Mouse (Mus musculus): ENCODE measurements around the gene Eef2kmt. TPM values are rescaled to one million over a fixed set of nuclear protein-coding genes. Genes with fewer than 3 reads are reported as not detected.
A peak's percentile ranks its signal among the peaks of the same experiment; 100 is the strongest.
"Not testable (repeated sequence)": the region's sequence is repeated elsewhere in the genome, so short reads cannot be mapped to it uniquely, and the experiment has no call there.

Eef2kmt gene
- total and polyA plus RNA-seq, 3 experiments: 6.9 to 27.9 (median 8.2) TPM

DNA sequence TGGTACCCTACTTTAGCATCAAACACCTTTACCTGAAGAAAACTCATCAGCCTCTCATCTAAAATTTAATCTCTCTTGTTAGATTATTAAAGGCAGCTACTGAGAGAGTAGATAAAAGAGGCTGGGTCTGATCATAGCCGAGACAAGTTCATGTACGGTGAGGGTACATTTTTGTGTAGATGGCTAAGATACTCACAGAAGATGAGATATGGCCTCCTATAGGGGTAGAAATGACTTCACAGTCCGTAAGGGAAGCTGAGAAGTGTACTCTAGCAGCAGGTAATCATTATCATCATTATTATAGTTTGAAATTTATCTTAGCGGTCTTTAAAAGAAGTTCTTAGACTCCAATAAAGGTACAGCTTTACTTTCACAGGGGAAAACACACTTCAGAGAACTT, 22.8 kb downstream of the Eef2kmt start:
- Histone ChIP-seq H3K4me1 (ENCODE audit: control insufficient read depth, insufficient read depth, low read length) (peaks cover 2% of the 10 kb centered on the region), H3K9ac (ENCODE audit: low read depth, low read length) (no peak overlapping the region), H3K27me3 (ENCODE audit: control insufficient read depth, insufficient read depth, low read length) (no peaks in the 10 kb centered on the region), H3K4me3 (peak overlapping the region; percentile 25), H3K79me2 (replicated peaks; ENCODE audit: control insufficient read depth, insufficient read depth, low read length) (no peaks in the 10 kb centered on the region), H3K36me3 (ENCODE audit: control insufficient read depth, insufficient read depth, low read length) (no peaks in the 10 kb centered on the region), H3K27ac (peak overlapping the region; percentile 72)
- TF ChIP-seq POLR2A (IDR thresholded peaks at IDR 0.05; ENCODE audit: insufficient read depth, low read depth, low read length) (no peak), EP300 (IDR thresholded peaks at IDR 0.05; ENCODE audit: insufficient read depth, low read depth, low read length) (no peak), CTCF (IDR thresholded peaks at IDR 0.05) (no peak)
- intact Hi-C loops (cut with DNase I): no loop called here
- 76% methylated on average over 4 of the region's 4 CpGs for WGBS
- DNase-seq: no peak

- H3K79me2 ChIP-seq (replicated peaks; ENCODE audit: control insufficient read depth, insufficient read depth, low read length); H3K27me3 ChIP-seq (ENCODE audit: control insufficient read depth, insufficient read depth, low read length): not testable (repeated sequence)
- WGBS: 72% methylated on average over 3 of the region's 3 CpGs
Measured at GRCm38 (mm10) chr16:5228103-5228502, 27.7 kb downstream of the Eef2kmt start.

DNA sequence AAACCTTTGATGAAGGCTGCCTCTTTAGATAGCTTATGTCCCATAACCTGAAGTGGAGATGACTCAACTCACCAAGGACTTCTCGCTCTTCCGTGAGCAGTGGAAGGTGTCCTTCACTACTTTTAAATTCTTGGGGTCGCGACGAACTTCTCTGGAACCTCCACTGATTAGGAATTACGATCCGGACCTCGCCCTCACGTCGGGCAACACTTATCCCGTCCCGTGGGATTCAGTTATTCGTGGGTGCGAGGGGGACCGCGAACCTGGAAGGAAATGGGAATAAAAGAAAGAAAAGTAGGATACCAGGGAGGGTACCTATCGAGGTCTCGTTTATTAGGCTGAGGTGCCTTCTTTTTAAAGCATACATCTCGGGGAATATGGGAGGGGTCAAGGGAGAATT, 28.3 kb downstream of the Eef2kmt start:
- H3K27me3 ChIP-seq (ENCODE audit: control insufficient read depth, insufficient read depth, low read length); H3K4me1 ChIP-seq (ENCODE audit: control insufficient read depth, insufficient read depth, low read length); H3K36me3 ChIP-seq (ENCODE audit: control insufficient read depth, insufficient read depth, low read length); H3K27ac ChIP-seq; H3K9ac ChIP-seq (ENCODE audit: low read depth, low read length); DNase-seq; intact Hi-C loops (cut with DNase I); H3K79me2 ChIP-seq (replicated peaks; ENCODE audit: control insufficient read depth, insufficient read depth, low read length); H3K4me3 ChIP-seq: not testable (repeated sequence)
- WGBS: 63% methylated on average over 19 of the region's 19 CpGs

More at GRCm38 (mm10) chr16:5228103-5228502, 27.7 kb downstream of the Eef2kmt start:
- DNase-seq; H3K9ac ChIP-seq (ENCODE audit: low read depth, low read length); intact Hi-C loops (cut with DNase I); H3K27ac ChIP-seq; H3K4me1 ChIP-seq (ENCODE audit: control insufficient read depth, insufficient read depth, low read length); H3K36me3 ChIP-seq (ENCODE audit: control insufficient read depth, insufficient read depth, low read length); H3K4me3 ChIP-seq: not testable (repeated sequence)

DNA sequence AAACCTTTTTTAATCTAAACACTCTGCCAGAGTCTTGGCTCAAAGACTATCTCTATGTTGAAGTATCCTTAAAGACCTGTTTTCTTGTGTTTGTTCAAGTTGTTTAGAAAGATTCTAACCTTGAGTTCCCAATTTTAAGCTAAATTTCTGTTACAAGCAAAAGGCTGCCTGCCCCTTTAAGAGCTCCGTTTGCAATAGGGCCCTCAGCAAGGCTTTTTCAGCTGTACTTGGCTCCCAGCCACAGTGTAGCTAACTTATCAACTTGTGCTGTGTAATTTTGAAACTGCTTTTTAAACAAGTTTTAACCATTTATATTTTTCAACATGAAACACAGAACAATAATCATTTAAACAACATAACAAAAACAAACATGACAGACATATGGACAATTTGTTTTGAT, 29.2 kb downstream of the Eef2kmt start:
- H3K79me2 ChIP-seq (replicated peaks; ENCODE audit: control insufficient read depth, insufficient read depth, low read length); H3K27ac ChIP-seq; H3K9ac ChIP-seq (ENCODE audit: low read depth, low read length); DNase-seq; H3K4me3 ChIP-seq; intact Hi-C loops (cut with DNase I); H3K4me1 ChIP-seq (ENCODE audit: control insufficient read depth, insufficient read depth, low read length); H3K27me3 ChIP-seq (ENCODE audit: control insufficient read depth, insufficient read depth, low read length); H3K36me3 ChIP-seq (ENCODE audit: control insufficient read depth, insufficient read depth, low read length): not testable (repeated sequence)
- WGBS: 2% methylated on average over 1 of the region's 1 CpGs

DNA sequence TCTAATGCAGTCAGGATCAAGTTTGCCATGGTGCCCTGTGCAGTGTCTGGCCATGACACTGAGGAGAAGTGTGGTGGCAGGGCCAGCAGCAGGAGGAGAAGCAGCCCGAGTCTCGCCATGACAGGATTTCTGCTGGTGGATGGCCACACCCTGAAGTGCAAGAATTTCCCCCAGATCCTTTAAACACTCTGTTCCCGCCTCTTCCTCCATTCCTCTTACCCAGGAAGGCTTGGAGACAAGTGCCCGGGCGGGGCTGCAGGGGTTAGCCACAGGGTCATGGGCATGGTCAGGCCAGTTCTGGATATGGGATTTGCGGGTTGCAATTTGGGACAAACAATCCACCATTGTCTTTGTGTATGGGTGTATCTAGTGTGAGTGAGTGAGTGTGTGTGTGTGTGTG, 33.6 kb downstream of the Eef2kmt start, which contains the start of gene AU021092:
AU021092 (minus strand) TSS at position 160 of the 400 bp plus-strand sequence.
- Histone ChIP-seq H3K4me1 (ENCODE audit: control insufficient read depth, insufficient read depth, low read length) (no peaks in the 10 kb centered on the region; the same call in 1 of the 2 replicates), H3K27me3 (ENCODE audit: control insufficient read depth, insufficient read depth, low read length) (no peaks in the 10 kb centered on the region), H3K27ac (peak within 1 kb of the TSS; percentile 78), H3K4me3 (peak within 1 kb of the TSS; percentile 48), H3K36me3 (ENCODE audit: control insufficient read depth, insufficient read depth, low read length) (no peaks in the 10 kb centered on the region), H3K9ac (ENCODE audit: low read depth, low read length) (no peak within 1 kb of the TSS; the same call in 1 of the 2 replicates), H3K79me2 (replicated peaks; ENCODE audit: control insufficient read depth, insufficient read depth, low read length) (no peaks in the 10 kb centered on the region)
- TF ChIP-seq CTCF (IDR thresholded peaks at IDR 0.05) (no peak), POLR2A (IDR thresholded peaks at IDR 0.05; ENCODE audit: insufficient read depth, low read depth, low read length) (peak; percentile 50), EP300 (IDR thresholded peaks at IDR 0.05; ENCODE audit: insufficient read depth, low read depth, low read length) (no peak)
- DNase-seq: peak; percentile 43 to 45
- WGBS: 49% methylated on average over 6 of the region's 6 CpGs
- intact Hi-C loops (cut with DNase I): no loop called here

GRCm38 (mm10) chr16:5221403-5221802, 34.4 kb downstream of the Eef2kmt start:
- Histone ChIP-seq H3K4me3 (peak overlapping the region; percentile 48), H3K79me2 (replicated peaks; ENCODE audit: control insufficient read depth, insufficient read depth, low read length) (no peaks in the 10 kb centered on the region), H3K27me3 (ENCODE audit: control insufficient read depth, insufficient read depth, low read length) (no peaks in the 10 kb centered on the region), H3K36me3 (ENCODE audit: control insufficient read depth, insufficient read depth, low read length) (no peaks in the 10 kb centered on the region), H3K27ac (peak overlapping the region; percentile 78), H3K9ac (ENCODE audit: low read depth, low read length) (no peak overlapping the region), H3K4me1 (ENCODE audit: control insufficient read depth, insufficient read depth, low read length) (peaks cover 3% of the 10 kb centered on the region)
- TF ChIP-seq POLR2A (IDR thresholded peaks at IDR 0.05; ENCODE audit: insufficient read depth, low read depth, low read length): no peak
- no peak for TF ChIP-seq CTCF (IDR thresholded peaks at IDR 0.05)
- no peak for TF ChIP-seq EP300 (IDR thresholded peaks at IDR 0.05; ENCODE audit: insufficient read depth, low read depth, low read length)
- intact Hi-C loops (cut with DNase I): no loop called here
- WGBS: 36% methylated on average over 4 of the region's 4 CpGs
- DNase-seq: peak in 1 of 2 experiments; percentile 30

Data from heart, adult 2 months (tissue).